Mouse (Mus musculus) spleen, postnatal 36 days (tissue): ENCODE results near the gene Aspdh.

ENCODE experiments used
- DNase-seq, 2 experiments: peaks; one replicate each; pipeline ENCODE4 v3.0.0; 2022; ENCODE audit warnings: low spot score in 2 of 2, mixed read lengths in 1 of 2

The Aspdh gene

DNA sequence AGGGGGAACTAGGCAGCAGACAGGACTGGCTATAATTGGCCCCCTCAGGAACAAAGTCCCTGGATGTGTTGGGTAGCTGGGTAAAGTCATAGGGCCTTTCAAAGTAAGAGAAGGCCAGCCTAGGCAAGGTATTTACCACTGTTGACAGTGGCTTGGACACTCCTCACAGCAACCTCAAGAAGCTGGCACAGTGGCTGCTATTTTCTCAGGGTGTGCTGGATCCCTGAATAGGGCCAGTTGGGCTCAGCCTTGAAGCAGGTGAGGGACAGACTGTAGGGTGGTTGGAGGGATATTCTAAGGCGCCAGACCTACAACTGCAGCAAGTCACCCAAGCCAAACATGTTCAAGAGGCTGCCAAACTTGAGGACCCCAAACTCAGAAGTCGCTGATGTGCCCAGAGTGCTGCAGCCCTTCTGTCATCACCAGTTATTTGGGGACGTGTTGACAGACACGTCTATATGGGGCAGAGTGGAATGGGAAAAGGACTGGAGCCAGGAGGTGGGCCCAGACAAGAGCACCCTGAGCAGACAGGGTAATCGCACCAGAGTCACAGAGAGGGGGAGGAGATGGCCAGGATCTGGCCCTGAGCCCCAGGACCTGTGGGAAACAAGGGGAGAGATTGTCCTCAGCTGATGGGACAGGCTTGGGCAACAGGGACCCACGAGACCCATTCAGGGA is 6.8 kb downstream of the Aspdh start:
- no peak for DNase-seq

DNA sequence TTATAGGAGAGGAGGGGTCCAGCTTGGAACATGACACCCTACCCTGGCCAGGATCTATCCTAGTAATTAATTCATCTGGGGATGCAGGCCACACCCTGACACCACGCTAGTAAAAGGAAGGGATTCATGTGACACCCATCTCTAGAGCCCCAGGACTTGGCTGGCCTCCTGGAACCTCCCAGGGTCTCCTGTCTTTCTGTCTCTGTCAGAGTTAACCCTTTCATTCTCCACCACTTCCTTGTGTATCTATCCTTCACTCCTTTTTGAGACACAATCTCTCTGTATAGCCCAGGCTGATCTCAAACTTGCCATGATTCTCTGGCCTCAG is 7.3 kb downstream of the Aspdh start:
- no peak for DNase-seq

DNA sequence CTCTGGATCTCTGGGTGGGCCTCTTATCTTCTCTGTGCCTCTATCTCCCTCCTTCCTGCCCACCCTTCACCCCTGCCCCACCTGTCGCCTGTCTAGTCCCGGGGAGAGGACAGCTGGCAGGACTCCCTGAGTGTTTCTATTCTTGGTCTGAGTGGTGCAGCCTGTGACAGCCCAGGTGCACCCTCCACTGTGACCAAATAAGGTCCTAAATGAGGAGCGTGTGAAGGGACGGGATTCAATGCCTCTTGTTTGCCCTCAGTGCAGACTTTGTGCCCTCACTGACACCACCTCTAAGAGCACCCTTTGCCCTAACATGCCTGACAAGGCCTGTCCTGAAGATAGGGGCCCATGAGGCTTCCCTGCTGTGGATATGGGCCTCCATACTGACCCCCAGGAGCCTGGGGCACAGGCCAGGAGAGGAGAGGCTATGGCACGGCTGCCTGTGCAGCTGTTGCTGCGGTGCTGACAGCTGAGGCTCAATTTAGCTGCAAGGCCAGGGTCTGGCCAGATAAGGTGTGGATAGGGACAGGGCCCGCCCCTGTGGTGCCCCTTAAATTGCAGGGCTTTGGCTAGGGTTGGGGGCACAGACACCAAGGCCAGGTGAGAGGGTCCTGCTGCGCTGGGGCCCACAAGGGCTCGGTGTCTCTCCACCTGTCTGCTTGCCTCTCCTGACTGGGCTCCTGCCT is 7.9 kb downstream of the Aspdh start:
- DNase-seq, result no peak

DNA sequence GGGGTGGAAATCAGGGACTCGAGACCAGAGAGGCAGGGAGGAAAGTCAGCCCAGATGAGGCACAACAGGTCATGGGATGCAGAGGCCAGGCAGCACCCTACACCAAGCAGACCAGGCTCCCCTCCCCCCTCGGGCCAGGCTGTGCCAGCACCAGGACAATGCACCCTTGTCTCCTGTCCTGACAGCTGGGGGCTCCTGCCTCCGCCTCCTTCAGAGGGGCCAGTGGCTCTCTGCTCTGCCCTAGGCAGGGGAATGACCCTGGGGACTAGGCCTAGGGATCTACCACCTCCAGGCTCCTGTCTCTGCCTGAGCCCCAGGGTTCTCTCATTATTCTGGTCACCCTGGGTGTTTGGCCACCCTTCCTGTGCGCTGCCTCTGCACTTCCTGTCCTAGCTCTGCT is 9.2 kb downstream of the Aspdh start:
- DNase-seq, result no peak

DNA sequence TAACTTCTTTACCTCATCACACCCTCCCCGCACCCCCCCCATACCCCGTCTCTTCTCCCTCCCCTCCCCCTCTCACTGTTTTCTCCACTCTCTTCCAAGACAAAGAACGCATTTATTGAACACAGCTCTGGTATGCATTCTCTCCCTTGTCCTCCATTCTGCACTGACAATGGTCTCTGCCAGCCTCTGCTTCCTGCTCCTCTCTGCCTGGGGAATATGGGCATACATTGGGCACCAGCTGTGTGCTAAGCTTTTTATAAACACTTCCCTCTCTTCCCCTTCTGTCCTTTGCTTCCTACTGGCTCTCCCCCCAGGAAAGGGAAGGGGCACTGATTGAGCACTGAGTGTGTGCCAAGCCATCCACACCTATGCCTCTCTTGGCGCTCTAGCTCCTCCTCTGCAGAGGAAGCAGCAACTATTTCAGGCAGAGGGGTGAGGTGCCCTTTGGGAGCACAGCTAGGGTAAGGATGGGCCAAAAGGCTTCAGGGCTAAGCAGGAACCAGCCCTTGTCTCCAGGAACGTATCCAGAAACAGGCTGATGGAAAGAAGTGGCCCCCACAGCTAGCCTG is 9.9 kb downstream of the Aspdh start:
- DNase-seq, result no peak

DNA sequence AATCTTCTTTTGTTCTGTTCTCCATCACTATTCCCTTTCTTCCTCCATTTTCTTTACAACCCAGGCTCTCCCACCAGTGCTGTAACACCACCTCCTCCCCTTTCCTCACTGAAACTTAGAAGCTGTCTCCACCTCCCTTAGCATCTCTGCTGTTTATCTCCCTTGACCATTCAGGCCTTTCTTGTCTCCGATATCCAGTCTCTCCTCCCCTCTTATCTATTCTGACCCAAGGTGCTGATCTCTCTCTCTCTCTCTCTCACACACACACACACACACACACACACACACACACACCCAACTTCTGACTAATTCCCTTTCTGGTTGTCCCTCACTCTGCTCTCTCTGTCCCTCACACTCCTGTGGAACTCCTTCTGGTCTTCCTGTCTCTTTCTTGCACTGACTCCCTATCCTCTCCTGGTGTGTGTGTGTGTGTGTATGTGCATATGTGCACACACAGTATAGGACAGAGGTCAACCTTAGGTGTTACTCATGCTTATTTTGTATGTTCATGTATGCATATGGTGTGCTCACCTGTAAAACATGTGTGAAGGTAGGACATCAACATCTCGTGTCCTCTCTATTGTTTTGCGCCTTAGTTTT is 17.7 kb downstream of the Aspdh start:
- peak in 1 of 2 experiments; percentile 40 for DNase-seq

DNA sequence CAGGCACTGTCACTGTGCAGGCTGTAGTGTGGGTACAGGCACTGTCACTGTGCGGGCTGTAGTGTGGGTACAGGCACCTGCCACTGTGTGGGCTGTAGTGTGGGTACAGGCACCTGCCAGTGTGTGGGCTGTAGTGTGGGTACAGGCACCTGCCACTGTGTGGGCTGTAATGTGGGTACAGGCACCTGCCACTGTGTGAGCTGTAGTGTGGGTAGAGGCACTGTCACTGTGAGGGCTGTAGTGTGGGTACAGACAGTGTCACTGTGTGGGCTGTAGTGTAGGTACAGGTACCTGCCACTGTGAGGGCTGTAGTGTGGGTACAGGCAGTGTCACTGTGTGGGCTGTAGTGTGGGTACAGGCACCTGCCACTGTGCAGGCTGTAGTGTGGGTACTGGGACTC is 18.9 kb downstream of the Aspdh start:
- DNase-seq, result no peak

DNA sequence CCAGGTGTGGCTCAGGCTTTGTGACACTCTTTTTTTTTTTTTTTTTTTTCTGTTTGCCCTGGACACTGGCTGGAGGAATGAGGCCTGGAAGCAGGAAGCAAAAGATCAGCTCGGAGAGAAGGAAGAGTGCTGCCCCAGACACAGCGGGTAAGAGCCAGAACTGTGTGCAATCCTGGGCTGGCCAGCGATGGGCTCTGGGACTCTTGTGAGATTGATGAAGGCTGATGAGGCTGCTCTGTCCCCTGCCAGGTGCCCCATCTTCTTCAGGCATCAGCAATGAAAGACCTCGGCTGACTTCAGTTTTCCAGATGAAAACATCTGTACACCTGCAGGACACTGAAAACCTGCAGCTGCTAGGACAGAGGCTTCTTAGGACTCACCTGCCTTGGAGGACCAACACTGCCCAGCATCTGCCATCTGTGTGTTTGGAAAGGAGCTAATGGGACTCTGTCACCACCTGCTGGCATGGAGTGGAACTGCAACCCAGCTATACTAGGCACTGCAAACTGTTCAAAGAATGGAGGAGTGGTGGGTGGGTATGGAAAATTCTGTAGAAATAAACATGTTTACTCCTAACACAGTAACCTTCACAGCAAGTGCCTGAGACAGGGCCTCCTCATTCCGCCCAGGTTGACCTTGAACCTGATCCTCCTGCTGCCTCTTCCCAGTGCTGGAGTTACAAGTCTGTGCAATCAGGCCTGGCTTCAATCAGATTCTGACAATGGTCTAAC is 19.8 kb downstream of the Aspdh start:
- peak; percentile 57 to 65 for DNase-seq

DNA sequence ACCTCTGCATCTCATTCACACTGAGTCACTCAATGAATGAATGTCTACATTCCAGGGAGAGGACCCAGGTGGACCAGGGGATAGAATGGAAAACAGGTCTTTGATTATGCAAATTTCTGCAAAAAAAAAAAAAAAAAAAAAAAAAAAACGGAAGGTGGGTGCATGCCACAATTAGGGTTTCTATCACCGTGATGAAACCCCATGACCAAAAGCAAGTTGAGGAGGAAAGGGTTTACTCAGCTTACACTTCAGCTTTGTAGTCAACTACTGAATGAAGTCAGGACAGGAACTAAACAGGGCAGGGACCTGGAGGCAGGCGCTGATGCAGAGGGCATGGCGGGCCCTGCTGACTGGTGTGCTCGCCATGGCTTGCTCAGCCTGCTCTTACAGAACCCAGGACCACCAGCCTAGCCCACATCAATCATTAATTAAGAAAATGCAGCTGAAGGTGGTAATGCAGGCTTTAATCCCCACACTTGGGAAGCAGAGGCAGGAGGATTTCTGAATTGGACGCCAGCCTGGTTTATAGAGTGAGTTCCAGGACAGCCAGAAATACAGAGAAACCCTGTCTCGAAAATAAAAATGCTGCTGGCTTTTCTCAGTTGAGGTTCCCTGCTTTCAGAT is 20.5 kb downstream of the Aspdh start:
- DNase-seq, result no peak

DNA sequence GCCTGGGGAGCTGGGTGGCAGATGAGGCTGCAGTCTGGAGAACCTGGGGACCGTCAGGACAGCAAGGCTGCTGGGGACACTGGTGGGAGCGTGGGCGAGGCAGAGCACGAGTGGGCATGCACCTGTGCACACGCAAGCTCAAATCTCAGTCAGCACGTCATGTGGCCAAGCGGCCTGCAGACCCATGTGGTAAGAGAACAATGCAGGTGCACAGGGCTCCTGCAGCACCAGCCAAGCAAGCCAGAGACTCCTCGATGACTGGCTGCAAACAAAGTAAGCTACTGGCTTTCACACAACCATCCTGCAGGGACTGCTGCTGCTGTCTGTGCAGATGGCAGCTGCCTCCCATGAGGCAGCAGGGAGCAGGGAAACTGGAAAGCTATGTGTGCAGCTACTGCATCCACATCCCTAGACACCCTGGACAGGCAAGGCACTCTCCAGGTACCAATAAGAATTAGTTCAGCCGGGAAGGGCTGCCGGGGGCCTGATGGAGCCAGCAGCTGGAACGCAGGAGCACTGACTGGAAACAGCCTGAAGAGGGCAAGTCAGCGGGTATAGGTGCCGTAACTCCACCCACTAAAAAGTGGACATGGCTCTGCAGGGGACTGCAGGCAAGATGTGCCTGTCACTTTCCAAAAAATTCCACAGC is 21.9 kb downstream of the Aspdh start:
- no peak for DNase-seq

DNA sequence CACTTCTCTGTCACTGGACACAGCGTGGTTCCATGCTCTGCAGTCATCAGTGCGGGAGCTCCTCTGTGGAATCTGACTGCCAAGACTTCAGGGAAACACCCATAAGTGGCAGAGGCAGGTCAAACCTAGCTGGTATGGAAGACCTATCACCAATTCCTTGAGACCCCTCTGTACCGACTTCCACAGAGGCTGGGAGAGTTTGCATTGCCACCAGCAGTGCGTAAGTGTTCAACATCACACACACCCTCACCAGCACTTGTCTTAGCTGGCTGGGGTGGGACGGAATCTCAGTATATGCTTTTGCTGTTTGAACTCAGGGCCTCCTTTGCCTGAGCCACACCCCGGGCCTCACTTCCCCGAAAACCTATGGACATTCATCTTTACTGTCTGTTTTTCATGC is 22.7 kb downstream of the Aspdh start:
- no peak for DNase-seq

DNA sequence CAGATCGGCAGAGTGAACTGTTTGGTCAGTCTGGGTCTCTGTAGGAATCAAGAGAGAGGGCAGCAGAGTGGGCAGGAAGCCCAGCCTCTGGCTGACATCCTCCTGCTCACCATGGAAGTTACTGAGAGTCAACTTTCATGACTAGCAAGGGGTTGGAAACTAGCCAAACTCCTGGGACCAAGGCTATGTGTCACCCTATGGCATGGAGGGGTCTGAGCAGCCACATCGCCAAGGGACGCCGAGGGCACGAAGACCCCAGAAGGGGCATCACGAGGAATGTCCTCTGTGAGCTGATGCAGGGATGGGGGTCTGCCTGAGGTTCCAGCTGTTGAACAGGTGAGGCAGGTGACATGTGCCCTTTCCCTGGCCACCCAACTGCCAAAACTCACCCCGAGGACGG is 23.4 kb downstream of the Aspdh start:
- no peak for DNase-seq

DNA sequence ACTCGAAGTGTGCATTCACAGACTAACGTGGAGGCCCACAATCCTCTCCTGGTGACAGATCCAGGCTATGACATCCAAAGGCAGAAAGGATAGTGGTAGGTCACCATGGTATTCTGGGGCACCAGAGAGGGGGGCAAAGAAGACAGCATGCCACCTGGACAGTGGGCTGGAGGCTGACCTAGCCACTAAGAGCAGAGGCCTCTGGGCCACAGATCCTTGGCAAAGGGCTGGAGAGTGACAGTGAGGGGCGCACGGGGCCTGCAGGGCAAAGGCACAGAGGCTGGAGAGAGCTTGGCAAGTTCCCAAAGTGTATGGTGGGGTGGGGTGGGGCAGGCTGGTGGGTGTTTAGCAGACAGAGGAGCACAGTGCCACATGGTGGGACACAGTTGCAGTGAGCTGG is 25.1 kb downstream of the Aspdh start:
- no peak for DNase-seq

DNA sequence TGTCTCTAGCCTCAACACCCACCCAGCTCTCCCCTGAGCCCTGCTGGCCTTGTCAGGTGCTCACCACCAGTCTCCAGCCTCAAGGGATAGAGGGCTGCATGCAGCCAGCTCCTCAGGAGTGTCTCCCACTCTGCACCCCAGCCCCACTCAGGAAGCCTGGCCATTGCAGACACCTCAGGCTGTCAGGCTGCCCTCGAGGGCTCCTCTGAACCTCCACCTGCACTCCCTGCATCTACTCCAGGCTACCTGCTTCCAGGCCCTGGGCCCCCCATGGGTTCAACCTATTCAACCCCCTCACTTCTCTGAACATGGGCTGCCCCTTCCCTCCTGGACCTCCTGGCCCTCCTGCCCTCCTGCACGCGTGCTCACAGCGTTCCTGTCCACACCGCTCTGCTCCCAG is 26.2 kb downstream of the Aspdh start:
- DNase-seq, result no peak

DNA sequence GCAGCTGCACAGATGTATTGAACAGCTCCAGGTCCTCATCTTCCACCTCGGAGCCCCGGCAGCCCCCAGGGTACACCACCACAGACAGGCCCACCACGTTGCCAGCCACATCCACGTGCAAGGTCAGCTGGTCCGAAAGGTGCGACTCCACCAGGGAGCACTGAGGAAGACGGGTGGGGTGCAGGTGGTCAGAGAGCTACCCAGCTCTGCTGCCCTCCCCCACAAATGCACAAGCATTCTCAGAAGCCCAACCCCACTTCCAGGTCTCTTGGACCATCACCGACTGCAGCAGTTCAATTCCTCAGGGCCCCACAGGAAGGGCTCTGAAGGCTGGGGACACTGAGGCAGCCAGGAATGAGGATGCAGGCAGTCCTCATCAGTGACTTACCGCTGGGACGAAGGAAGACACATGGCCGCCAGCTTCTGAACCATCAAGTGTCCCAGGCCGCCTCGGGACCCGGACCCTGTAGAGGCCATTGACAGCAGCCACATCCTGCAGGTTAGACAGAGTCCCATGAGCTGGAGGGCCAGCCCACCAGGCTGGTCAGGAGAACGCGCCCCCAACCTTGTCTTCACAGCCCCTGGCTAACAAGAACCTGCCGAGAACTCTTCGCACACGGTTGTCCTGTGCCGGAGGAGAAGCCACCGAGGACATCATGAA is 27.1 kb downstream of the Aspdh start:
- DNase-seq, result no peak

DNA sequence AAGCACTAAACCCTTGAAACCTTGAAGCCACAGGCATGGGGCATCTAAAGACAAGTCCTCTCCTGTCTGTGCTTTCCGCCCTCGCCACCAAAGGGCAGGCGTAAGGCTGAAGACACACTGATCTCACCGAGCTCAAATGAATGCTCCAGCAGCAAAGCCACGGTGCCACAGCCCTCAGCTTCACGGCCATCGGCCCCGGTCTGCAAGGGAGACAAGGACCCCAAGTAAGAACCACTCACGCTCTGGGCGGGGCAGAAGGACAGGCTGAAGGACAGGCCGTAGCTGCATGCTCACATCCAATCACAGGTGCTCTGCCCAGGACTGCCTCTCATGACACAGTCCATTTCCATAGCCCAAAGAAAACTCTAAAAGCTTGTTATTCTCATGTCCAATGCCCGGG is 29.5 kb downstream of the Aspdh start:
- no peak for DNase-seq

DNA sequence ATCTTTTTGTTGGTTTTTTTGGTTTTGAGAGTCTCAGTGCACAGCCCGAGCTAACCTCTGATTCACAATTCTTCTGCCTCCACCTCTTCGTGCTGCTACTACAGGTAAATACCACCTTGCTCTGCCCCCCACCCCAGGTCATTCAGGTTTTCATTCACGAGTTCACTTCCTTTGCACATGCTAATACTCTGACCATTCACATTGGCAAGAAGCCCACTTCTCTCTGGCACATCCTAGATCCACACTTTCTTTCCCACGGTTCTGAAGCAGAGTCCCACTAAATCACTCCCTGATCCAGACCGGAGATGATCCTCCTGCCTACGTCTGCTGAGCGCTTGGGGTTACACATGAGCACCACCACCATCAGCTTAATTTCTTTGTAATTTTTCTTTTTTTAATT is 29.9 kb downstream of the Aspdh start:
- no peak for DNase-seq

DNA sequence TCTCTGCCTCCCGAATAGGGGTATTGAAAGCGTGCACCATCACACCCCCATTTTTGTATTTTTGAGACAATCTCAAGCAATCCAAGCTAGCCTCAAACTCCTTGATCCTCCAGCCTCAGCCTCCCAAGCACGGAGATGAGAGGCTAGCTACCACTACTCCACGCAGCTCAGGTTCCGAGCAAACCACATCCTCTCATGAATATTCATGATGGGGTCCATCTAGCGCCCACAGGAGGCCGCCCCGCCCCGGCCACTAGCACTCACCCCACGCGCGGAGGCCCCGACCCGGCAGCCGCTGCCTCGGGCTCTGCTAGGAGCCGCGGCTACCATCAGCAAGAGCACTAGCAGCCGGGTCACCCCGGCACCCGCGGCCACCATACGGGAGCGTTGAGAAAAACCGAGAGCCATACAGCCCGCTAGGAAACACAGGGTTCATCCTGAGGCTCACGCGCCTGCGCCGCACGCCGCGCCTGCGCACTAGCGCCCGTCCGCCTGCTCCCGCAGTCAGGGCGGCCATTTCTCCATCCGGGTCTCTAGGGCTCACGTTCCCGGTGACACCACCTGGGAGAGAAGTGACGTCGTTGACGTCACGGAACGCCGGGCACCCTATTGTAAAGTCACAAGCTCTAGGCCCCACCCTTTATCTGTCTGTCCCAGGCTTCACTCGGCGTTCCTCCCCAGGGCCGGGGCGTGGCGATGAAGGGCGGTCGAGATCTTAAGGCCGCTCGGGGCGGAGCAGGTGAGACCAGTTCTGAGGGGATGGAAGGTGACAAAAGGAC is 31.0 kb downstream of the Aspdh start, which contains the start of the genes Emc10 and Fam71e1:
Gene Emc10, minus strand, starts transcription at position 538 of the 779 bp plus-strand sequence.
Gene Fam71e1, plus strand, starts transcription at position 590 of the 779 bp plus-strand sequence.
- peak; percentile 98 for DNase-seq

DNA sequence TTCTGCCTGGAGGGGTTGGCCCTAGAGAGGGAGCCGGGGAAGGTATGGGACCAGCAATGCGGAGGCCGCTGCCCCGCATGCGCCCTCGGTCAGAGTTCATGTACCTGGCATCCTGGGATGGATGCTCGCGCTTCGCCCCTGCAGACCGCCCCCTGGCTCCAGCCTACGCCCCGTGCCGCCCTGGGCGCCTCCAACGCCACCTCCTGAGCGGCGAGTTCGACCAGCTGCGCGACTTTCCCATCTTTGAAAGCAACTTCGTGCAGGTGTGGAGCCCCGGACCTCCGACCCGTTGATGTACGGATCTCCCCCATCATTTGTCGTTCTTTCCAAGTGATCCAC is 31.5 kb downstream of the Aspdh start:
- no peak for DNase-seq
